Mouse (Mus musculus) hindbrain, embryonic 13.5 days (tissue): ENCODE measurements around the gene Foxe3. TPM values are rescaled to one million over a fixed set of nuclear protein-coding genes. Genes with fewer than 3 reads are reported as not detected.

Source experiments
- ATAC-seq: fragments of 200-750 bp; cut with Nextera tagmentation; 2 replicates; pipeline ENCODE4 v1.8.0; 2017; ENCODE audit warnings: moderate TSS enrichment; ENCODE audit not compliant: low FRiP score
- H3K27ac ChIP-seq: fragments of 300-500 bp; sonication (generic); 2 replicates; pipeline ENCODE4 v1.5.1; 2015; ENCODE audit warnings: inconsistent platforms, mild to moderate bottlenecking, moderate library complexity
- H3K27me3 ChIP-seq: fragments of 300-500 bp; sonication (generic); 2 replicates; pipeline ENCODE4 v1.6.1; 2015; ENCODE audit warnings: mild to moderate bottlenecking, inconsistent platforms
- H3K36me3 ChIP-seq: fragments of 300-500 bp; sonication (generic); 2 replicates; pipeline ENCODE4 v1.6.1; 2015; ENCODE audit warnings: mild to moderate bottlenecking, inconsistent platforms
- H3K4me1 ChIP-seq: fragments of 300-500 bp; sonication (generic); replicated peaks from 2 replicates; pipeline ENCODE4 v1.6.1; 2015; ENCODE audit warnings: inconsistent platforms
- H3K4me2 ChIP-seq: fragments of 300-500 bp; sonication (generic); 2 replicates; pipeline ENCODE4 v1.6.1; 2015; ENCODE audit warnings: inconsistent platforms, mild to moderate bottlenecking, moderate library complexity
- H3K4me3 ChIP-seq: fragments of 300-500 bp; sonication (generic); 2 replicates; pipeline ENCODE4 v1.5.1; 2015; ENCODE audit warnings: mild to moderate bottlenecking, inconsistent platforms
- H3K9ac ChIP-seq: fragments of 300-500 bp; sonication (generic); 2 replicates; pipeline ENCODE4 v1.6.1; 2015; ENCODE audit warnings: mild to moderate bottlenecking, inconsistent platforms
- H3K9me3 ChIP-seq: fragments of 300-500 bp; sonication (generic); 2 replicates; pipeline ENCODE4 v1.6.1; 2016; ENCODE audit warnings: inconsistent platforms
- WGBS: fragments of 180-500 bp; shearing (Covaris S2); methylation state at CpG from one replicate; pipeline ENCODE4 v1.1.7; 2015; 5-methylcytosine and 5-hydroxymethylcytosine counted together
- polyA plus RNA-seq: library from polyadenylated mRNA; unstranded; fragments of >200 nt; fragmentation: Nextera tagmentation; extraction: Ambion mirVana; gene quantifications from 2 replicates; pipeline ENCODE4 v1.2.1, GENCODE M21; 2015

Foxe3 gene
- polyA plus RNA-seq, 1 experiment from 2014 or later, result not detected

GRCm38 (mm10) chr4:114942583-114942982, 16.8 kb upstream of the Foxe3 start:
- no peak overlapping the region for H3K27ac ChIP-seq
- no peaks in the 10 kb centered on the region for H3K36me3 ChIP-seq
- H3K4me2 ChIP-seq, result no peak overlapping the region
- H3K4me1 ChIP-seq, result peaks cover 11% of the 10 kb centered on the region
- H3K9me3 ChIP-seq, result no peaks in the 10 kb centered on the region
- no peak overlapping the region for H3K4me3 ChIP-seq
- 48% methylated on average over 8 of the region's 8 CpGs for WGBS
- no peak overlapping the region for H3K9ac ChIP-seq
- peaks cover 23% of the 10 kb centered on the region for H3K27me3 ChIP-seq
- ATAC-seq, result no peak

- H3K4me3 ChIP-seq, result no peak overlapping the region
- H3K4me1 ChIP-seq, result peaks cover 11% of the 10 kb centered on the region
- no peak overlapping the region for H3K4me2 ChIP-seq
- H3K27me3 ChIP-seq, result peaks cover 23% of the 10 kb centered on the region
- H3K9me3 ChIP-seq, result no peaks in the 10 kb centered on the region
- no peaks in the 10 kb centered on the region for H3K36me3 ChIP-seq
- 47% methylated on average over 4 of the region's 4 CpGs for WGBS
- H3K9ac ChIP-seq, result no peak overlapping the region
- H3K27ac ChIP-seq, result no peak overlapping the region
- no peak for ATAC-seq
Observed at GRCm38 (mm10) chr4:114942112-114942511, 16.3 kb upstream of the Foxe3 start.

- Histone ChIP-seq H3K9me3 (no peaks in the 10 kb centered on the region), H3K4me2 (no peak overlapping the region), H3K4me1 (peaks cover 11% of the 10 kb centered on the region), H3K27me3 (peaks cover 15% of the 10 kb centered on the region), H3K4me3 (no peak overlapping the region), H3K9ac (no peak overlapping the region), H3K36me3 (no peaks in the 10 kb centered on the region), H3K27ac (no peak overlapping the region)
- no peak for ATAC-seq
- 83% methylated on average over 4 of the region's 4 CpGs for WGBS
Observed at GRCm38 (mm10) chr4:114941311-114941710, 15.5 kb upstream of the Foxe3 start.

GRCm38 (mm10) chr4:114938248-114938647, 12.4 kb upstream of the Foxe3 start:
- Histone ChIP-seq H3K9me3 (no peaks in the 10 kb centered on the region), H3K27ac (no peak overlapping the region), H3K4me1 (peaks cover 11% of the 10 kb centered on the region), H3K27me3 (peaks cover 19% of the 10 kb centered on the region), H3K4me3 (no peak overlapping the region), H3K9ac (no peak overlapping the region), H3K4me2 (no peak overlapping the region), H3K36me3 (no peaks in the 10 kb centered on the region)
- no peak for ATAC-seq
- WGBS, result 53% methylated on average over 3 of the region's 3 CpGs

GRCm38 (mm10) chr4:114937459-114938047, 11.7 kb upstream of the Foxe3 start:
- H3K9ac ChIP-seq, result no peak overlapping the region
- no peak overlapping the region for H3K27ac ChIP-seq
- H3K4me3 ChIP-seq, result no peak overlapping the region
- no peaks in the 10 kb centered on the region for H3K9me3 ChIP-seq
- ATAC-seq, result no peak
- WGBS, result 64% methylated on average over 4 of the region's 4 CpGs
- peaks cover 8% of the 10 kb centered on the region for H3K4me1 ChIP-seq
- H3K36me3 ChIP-seq, result no peaks in the 10 kb centered on the region
- H3K27me3 ChIP-seq, result peaks cover 22% of the 10 kb centered on the region
- no peak overlapping the region for H3K4me2 ChIP-seq

GRCm38 (mm10) chr4:114934188-114934587, 8.4 kb upstream of the Foxe3 start:
- Histone ChIP-seq H3K36me3 (no peaks in the 10 kb centered on the region), H3K4me3 (no peak overlapping the region), H3K9me3 (no peaks in the 10 kb centered on the region), H3K9ac (no peak overlapping the region), H3K27me3 (peaks cover 39% of the 10 kb centered on the region), H3K27ac (no peak overlapping the region), H3K4me1 (no peaks in the 10 kb centered on the region), H3K4me2 (no peak overlapping the region)
- no peak for ATAC-seq
- WGBS, result 92% methylated on average over 6 of the region's 6 CpGs

GRCm38 (mm10) chr4:114932747-114933146, 6.9 kb upstream of the Foxe3 start:
- Histone ChIP-seq H3K4me1 (no peaks in the 10 kb centered on the region), H3K4me2 (no peak overlapping the region), H3K27me3 (peaks cover 53% of the 10 kb centered on the region), H3K27ac (no peak overlapping the region), H3K36me3 (no peaks in the 10 kb centered on the region), H3K9me3 (no peaks in the 10 kb centered on the region), H3K4me3 (no peak overlapping the region), H3K9ac (no peak overlapping the region)
- WGBS, result 88% methylated on average over 4 of the region's 4 CpGs
- no peak for ATAC-seq

GRCm38 (mm10) chr4:114929155-114929554, 3.3 kb upstream of the Foxe3 start:
- Histone ChIP-seq H3K27me3 (peaks cover 84% of the 10 kb centered on the region), H3K4me2 (no peak overlapping the region), H3K9me3 (no peaks in the 10 kb centered on the region), H3K27ac (no peak overlapping the region), H3K4me1 (peaks cover 12% of the 10 kb centered on the region), H3K4me3 (no peak overlapping the region), H3K36me3 (no peaks in the 10 kb centered on the region), H3K9ac (no peak overlapping the region)
- 22% methylated on average over 14 of the region's 15 CpGs for WGBS
- ATAC-seq, result no peak

GRCm38 (mm10) chr4:114924971-114925916, 569 bp downstream of the Foxe3 start:
- Histone ChIP-seq H3K9me3 (no peaks in the 10 kb centered on the region), H3K4me3 (peak overlapping the region; percentile 39), H3K36me3 (no peaks in the 10 kb centered on the region), H3K27me3 (peaks cover 92% of the 10 kb centered on the region), H3K9ac (0 out of 2 replicates have a peak overlapping the region, but pooled peaks have one; percentile 43), H3K27ac (no peak overlapping the region), H3K4me1 (peaks cover 12% of the 10 kb centered on the region), H3K4me2 (peak overlapping the region; percentile 59)
- WGBS, result under 1% methylated on average over 119 of the region's 125 CpGs
- peak; percentile 50 for ATAC-seq

- WGBS, result 58% methylated on average over 2 of the region's 2 CpGs
- Histone ChIP-seq H3K4me3 (no peak overlapping the region), H3K27ac (no peak overlapping the region), H3K36me3 (no peaks in the 10 kb centered on the region), H3K4me1 (peaks cover 3% of the 10 kb centered on the region; the same call in 1 of the 2 replicates), H3K9ac (no peak overlapping the region), H3K9me3 (no peaks in the 10 kb centered on the region), H3K4me2 (no peak overlapping the region), H3K27me3 (peaks cover 92% of the 10 kb centered on the region)
- no peak for ATAC-seq
Observed at GRCm38 (mm10) chr4:114917091-114917490, 8.7 kb downstream of the Foxe3 start.

GRCm38 (mm10) chr4:114916056-114916455, 9.8 kb downstream of the Foxe3 start:
- no peaks in the 10 kb centered on the region for H3K9me3 ChIP-seq
- no peak for ATAC-seq
- no peak overlapping the region for H3K27ac ChIP-seq
- no peak overlapping the region for H3K4me2 ChIP-seq
- no peaks in the 10 kb centered on the region for H3K36me3 ChIP-seq
- H3K27me3 ChIP-seq, result peaks cover 92% of the 10 kb centered on the region
- peaks cover 3% of the 10 kb centered on the region; the same call in 1 of the 2 replicates for H3K4me1 ChIP-seq
- H3K4me3 ChIP-seq, result no peak overlapping the region
- H3K9ac ChIP-seq, result no peak overlapping the region
- 40% methylated on average over 4 of the region's 4 CpGs for WGBS

- H3K27ac ChIP-seq, result no peak overlapping the region
- no peaks in the 10 kb centered on the region for H3K9me3 ChIP-seq
- H3K27me3 ChIP-seq, result peaks cover 97% of the 10 kb centered on the region
- 2% methylated on average over 13 of the region's 13 CpGs for WGBS
- peaks cover 11% of the 10 kb centered on the region for H3K4me1 ChIP-seq
- no peaks in the 10 kb centered on the region for H3K36me3 ChIP-seq
- no peak overlapping the region for H3K4me2 ChIP-seq
- no peak overlapping the region for H3K4me3 ChIP-seq
- ATAC-seq, result no peak
- no peak overlapping the region for H3K9ac ChIP-seq
Observed at GRCm38 (mm10) chr4:114913594-114913962, 12.2 kb downstream of the Foxe3 start.
